Mouse (Mus musculus): Measurements from ENCODE around the gene Pax2. TPM values are rescaled to one million over a fixed set of nuclear protein-coding genes. Genes with fewer than 3 reads are reported as not detected.

Gene Pax2
- polyA plus RNA-seq, 1 experiment from 2014 or later, result 1.7 TPM

GRCm38 (mm10) chr19:44752056-44752940, 3.5 kb upstream of the Pax2 start:
- ATAC-seq (ENCODE audit: low FRiP score, low TSS enrichment) (no peak), DNase-seq (no peak)
- Histone ChIP-seq H3K9ac (replicated peaks; ENCODE audit: low read length) (no peak overlapping the region), H3K4me3 (replicated peaks; ENCODE audit: low read depth, low read length) (no peak overlapping the region), H3K27me3 (ENCODE audit: control insufficient read depth, insufficient read depth, low read length) (peaks cover 100% of the 10 kb centered on the region), H3K4me2 (ENCODE audit: low read length) (no peak overlapping the region), H3K9me3 (ENCODE audit: control insufficient read depth, low read length) (no peaks in the 10 kb centered on the region), H3K36me3 (ENCODE audit: control insufficient read depth, insufficient read depth, low read length) (no peaks in the 10 kb centered on the region), H3K4me1 (ENCODE audit: control insufficient read depth, insufficient read depth, low read length) (peaks cover 13% of the 10 kb centered on the region), H3K27ac (replicated peaks; ENCODE audit: low read depth, low read length) (no peak overlapping the region)
- under 1% methylated on average over 31 of the region's 31 CpGs for WGBS

GRCm38 (mm10) chr19:44753361-44753760, 2.5 kb upstream of the Pax2 start:
- H3K4me3 ChIP-seq (replicated peaks; ENCODE audit: low read depth, low read length), result no peak overlapping the region
- ATAC-seq (ENCODE audit: low FRiP score, low TSS enrichment) (no peak), DNase-seq (no peak)
- H3K9me3 ChIP-seq (ENCODE audit: control insufficient read depth, low read length), result no peaks in the 10 kb centered on the region
- no peak overlapping the region for H3K27ac ChIP-seq (replicated peaks; ENCODE audit: low read depth, low read length)
- H3K4me1 ChIP-seq (ENCODE audit: control insufficient read depth, insufficient read depth, low read length), result peaks cover 13% of the 10 kb centered on the region
- H3K27me3 ChIP-seq (ENCODE audit: control insufficient read depth, insufficient read depth, low read length), result peaks cover 98% of the 10 kb centered on the region
- H3K36me3 ChIP-seq (ENCODE audit: control insufficient read depth, insufficient read depth, low read length), result no peaks in the 10 kb centered on the region
- no peak overlapping the region for H3K4me2 ChIP-seq (ENCODE audit: low read length)
- H3K9ac ChIP-seq (replicated peaks; ENCODE audit: low read length), result no peak overlapping the region
- WGBS, result under 1% methylated on average over 14 of the region's 14 CpGs

DNA sequence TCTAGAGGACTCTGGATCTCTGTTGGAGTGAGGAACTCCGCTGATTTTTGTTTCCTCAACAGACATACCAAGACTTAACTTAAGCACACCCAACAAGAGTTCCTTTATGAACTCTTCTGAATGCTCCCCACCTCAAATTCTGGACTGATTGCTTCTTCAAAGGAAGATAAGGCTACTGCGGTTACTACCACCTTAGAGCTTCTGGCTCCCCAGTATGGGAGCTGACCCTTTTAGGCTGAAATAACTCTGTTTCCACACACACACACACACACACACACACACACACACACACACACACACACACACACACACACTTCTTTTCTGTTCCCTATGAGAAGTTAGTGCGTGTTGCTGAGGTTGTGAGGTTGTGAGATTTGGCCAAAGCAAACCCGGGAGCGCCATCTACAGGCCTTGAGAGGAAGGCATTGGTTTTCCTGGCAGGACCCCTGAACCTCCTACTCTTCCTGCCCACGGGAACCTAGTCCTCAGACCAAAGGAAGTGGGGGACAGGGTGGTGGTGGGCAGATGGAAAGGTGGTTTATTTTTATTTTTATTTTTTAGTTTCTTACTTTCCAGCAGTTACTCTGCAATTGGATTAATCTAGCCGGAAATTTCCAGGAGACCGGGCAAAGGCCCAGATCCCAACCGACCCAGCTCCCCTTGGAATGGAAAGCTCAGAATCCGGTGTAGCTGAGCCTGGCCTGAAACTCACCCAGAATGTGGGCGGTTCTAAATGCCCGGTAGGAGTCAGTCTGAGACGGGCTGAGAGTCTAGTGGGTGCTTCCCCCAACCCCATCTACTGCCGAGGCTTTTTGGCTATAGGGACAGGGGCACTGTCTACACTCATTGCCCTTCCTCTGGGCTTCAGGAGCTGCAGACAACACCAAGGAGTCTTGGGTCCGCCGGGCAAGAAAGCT, 1.1 kb upstream of the Pax2 start:
- peak overlapping the region; percentile 56; the same call in 1 of the 2 replicates for H3K4me2 ChIP-seq (ENCODE audit: low read length)
- 1% methylated on average over 16 of the region's 16 CpGs for WGBS
- H3K9ac ChIP-seq (replicated peaks; ENCODE audit: low read length), result no peak overlapping the region; the same call in 1 of the 2 replicates
- DNase-seq (peak; percentile 86), ATAC-seq (ENCODE audit: low FRiP score, low TSS enrichment) (no peak)
- peaks cover 16% of the 10 kb centered on the region for H3K4me1 ChIP-seq (ENCODE audit: control insufficient read depth, insufficient read depth, low read length)
- H3K27me3 ChIP-seq (ENCODE audit: control insufficient read depth, insufficient read depth, low read length), result peaks cover 95% of the 10 kb centered on the region
- no peaks in the 10 kb centered on the region for H3K9me3 ChIP-seq (ENCODE audit: control insufficient read depth, low read length)
- no peak overlapping the region for H3K27ac ChIP-seq (replicated peaks; ENCODE audit: low read depth, low read length)
- H3K4me3 ChIP-seq (replicated peaks; ENCODE audit: low read depth, low read length), result no peak overlapping the region
- no peaks in the 10 kb centered on the region for H3K36me3 ChIP-seq (ENCODE audit: control insufficient read depth, insufficient read depth, low read length)

GRCm38 (mm10) chr19:44755378-44755692, 510 bp upstream of the Pax2 start:
- Histone ChIP-seq H3K9ac (replicated peaks; ENCODE audit: low read length) (peak overlapping the region; percentile 34; the same call in 1 of the 2 replicates), H3K27me3 (ENCODE audit: control insufficient read depth, insufficient read depth, low read length) (peaks cover 91% of the 10 kb centered on the region), H3K4me2 (ENCODE audit: low read length) (peak overlapping the region; percentile 56), H3K4me1 (ENCODE audit: control insufficient read depth, insufficient read depth, low read length) (peaks cover 16% of the 10 kb centered on the region), H3K4me3 (replicated peaks; ENCODE audit: low read depth, low read length) (no peak overlapping the region), H3K36me3 (ENCODE audit: control insufficient read depth, insufficient read depth, low read length) (no peaks in the 10 kb centered on the region), H3K27ac (replicated peaks; ENCODE audit: low read depth, low read length) (no peak overlapping the region), H3K9me3 (ENCODE audit: control insufficient read depth, low read length) (no peaks in the 10 kb centered on the region)
- WGBS, result under 1% methylated on average over 13 of the region's 13 CpGs
- no peak for ATAC-seq (ENCODE audit: low FRiP score, low TSS enrichment)
- no peak for DNase-seq

DNA sequence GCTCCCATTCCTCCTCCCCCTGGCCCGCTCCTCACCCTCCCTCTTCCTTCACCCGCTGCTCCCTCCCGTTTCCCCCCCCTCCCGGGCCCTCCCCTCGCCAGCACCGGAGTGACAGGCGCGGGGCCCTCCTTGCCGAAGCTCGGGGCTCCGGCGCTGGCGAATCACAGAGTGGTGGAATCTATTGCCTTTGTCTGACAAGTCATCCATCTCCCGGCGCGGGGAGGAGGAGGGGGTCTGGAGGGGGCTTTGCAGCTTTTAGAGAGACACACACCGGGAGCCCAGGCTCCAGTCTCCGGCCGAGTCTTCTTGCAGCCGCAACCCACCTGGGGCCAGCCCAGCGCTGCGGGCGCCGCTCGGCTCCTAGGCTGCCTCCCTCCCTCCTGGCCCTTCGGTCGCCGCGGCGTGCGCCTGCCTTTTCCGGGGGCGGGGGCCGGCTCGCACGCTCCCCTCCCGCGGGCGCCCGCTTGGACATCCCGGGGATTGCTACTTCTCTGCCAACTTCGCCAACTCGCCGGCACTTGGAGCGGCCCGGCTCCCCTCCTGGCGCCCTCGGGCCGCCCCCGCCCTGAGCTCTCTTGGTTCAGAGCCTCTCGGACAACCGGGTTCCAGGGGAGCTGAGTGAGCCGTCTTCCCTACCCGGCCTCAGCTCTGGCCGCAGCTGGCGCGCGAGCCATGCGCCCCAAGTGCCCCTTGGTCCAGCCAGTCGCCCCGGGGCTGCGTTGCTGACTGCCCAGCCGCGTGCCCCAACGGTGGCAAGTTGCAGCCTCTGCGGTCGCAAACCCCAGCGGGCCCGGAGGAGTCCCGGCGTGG, 781 bp downstream of the Pax2 start:
- DNase-seq (no peak), ATAC-seq (ENCODE audit: low FRiP score, low TSS enrichment) (no peak)
- H3K4me2 ChIP-seq (ENCODE audit: low read length), result peak overlapping the region; percentile 56
- H3K27ac ChIP-seq (replicated peaks; ENCODE audit: low read depth, low read length), result 0 out of 2 replicates have a peak overlapping the region, but pooled peaks have one; percentile 26
- H3K4me3 ChIP-seq (replicated peaks; ENCODE audit: low read depth, low read length), result peak overlapping the region; percentile 32
- H3K9ac ChIP-seq (replicated peaks; ENCODE audit: low read length), result peak overlapping the region; percentile 16; the same call in 1 of the 2 replicates
- 1% methylated on average over 70 of the region's 71 CpGs for WGBS
- H3K27me3 ChIP-seq (ENCODE audit: control insufficient read depth, insufficient read depth, low read length), result peaks cover 91% of the 10 kb centered on the region
- no peaks in the 10 kb centered on the region for H3K36me3 ChIP-seq (ENCODE audit: control insufficient read depth, insufficient read depth, low read length)
- H3K9me3 ChIP-seq (ENCODE audit: control insufficient read depth, low read length), result no peaks in the 10 kb centered on the region
- H3K4me1 ChIP-seq (ENCODE audit: control insufficient read depth, insufficient read depth, low read length), result peaks cover 16% of the 10 kb centered on the region

- Histone ChIP-seq H3K9me3 (ENCODE audit: control insufficient read depth, low read length) (no peaks in the 10 kb centered on the region), H3K27me3 (ENCODE audit: control insufficient read depth, insufficient read depth, low read length) (peaks cover 91% of the 10 kb centered on the region), H3K4me1 (ENCODE audit: control insufficient read depth, insufficient read depth, low read length) (peaks cover 16% of the 10 kb centered on the region), H3K36me3 (ENCODE audit: control insufficient read depth, insufficient read depth, low read length) (no peaks in the 10 kb centered on the region), H3K27ac (replicated peaks; ENCODE audit: low read depth, low read length) (0 out of 2 replicates have a peak overlapping the region, but pooled peaks have one; percentile 26), H3K4me2 (ENCODE audit: low read length) (peak overlapping the region; percentile 56), H3K4me3 (replicated peaks; ENCODE audit: low read depth, low read length) (peak overlapping the region; percentile 32), H3K9ac (replicated peaks; ENCODE audit: low read length) (peak overlapping the region; percentile 16; the same call in 1 of the 2 replicates)
- WGBS, result 0% methylated on average over 38 of the region's 38 CpGs
- no peak for DNase-seq
- no peak for ATAC-seq (ENCODE audit: low FRiP score, low TSS enrichment)
These were observed 1.5 kb downstream of the Pax2 start for GRCm38 (mm10) chr19:44757231-44757871.

DNA sequence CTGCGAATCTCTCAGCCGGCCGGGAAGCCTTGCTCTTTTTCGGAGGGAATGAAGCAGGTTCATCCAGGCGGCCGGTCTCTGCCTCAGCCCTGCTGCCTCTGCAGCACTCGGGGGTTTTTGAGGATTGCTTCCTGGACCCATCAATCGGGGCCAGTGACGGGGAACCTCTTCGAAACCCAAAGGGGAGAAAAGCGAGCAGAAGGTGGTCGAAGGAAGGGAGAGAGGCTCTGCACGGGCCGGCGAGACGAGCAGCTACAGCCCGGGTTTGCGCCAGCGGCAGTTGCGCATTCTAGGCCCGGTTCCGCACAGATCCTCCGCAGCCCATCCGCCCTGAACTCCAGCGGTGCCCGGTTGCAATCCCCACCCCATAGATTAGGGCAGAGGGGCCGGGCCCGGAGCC, 3.0 kb downstream of the Pax2 start:
- DNase-seq (no peak), ATAC-seq (ENCODE audit: low FRiP score, low TSS enrichment) (no peak)
- Histone ChIP-seq H3K36me3 (ENCODE audit: control insufficient read depth, insufficient read depth, low read length) (no peaks in the 10 kb centered on the region), H3K27ac (replicated peaks; ENCODE audit: low read depth, low read length) (no peak overlapping the region), H3K4me1 (ENCODE audit: control insufficient read depth, insufficient read depth, low read length) (peaks cover 16% of the 10 kb centered on the region), H3K9me3 (ENCODE audit: control insufficient read depth, low read length) (no peaks in the 10 kb centered on the region), H3K4me3 (replicated peaks; ENCODE audit: low read depth, low read length) (peak overlapping the region; percentile 14; the same call in 1 of the 2 replicates), H3K27me3 (ENCODE audit: control insufficient read depth, insufficient read depth, low read length) (peaks cover 91% of the 10 kb centered on the region), H3K4me2 (ENCODE audit: low read length) (peak overlapping the region; percentile 25; the same call in 1 of the 2 replicates), H3K9ac (replicated peaks; ENCODE audit: low read length) (0 out of 2 replicates have a peak overlapping the region, but pooled peaks have one; percentile 7)
- WGBS, result under 1% methylated on average over 28 of the region's 28 CpGs
